9 mouse cellular contexts compared by ENCODE assay signal in genomic region chr13:99642301-99642700, GRCm38 (mm10).
DNase-seq lines count a peak whose midpoint lies in the region; ATAC-seq and TF ChIP-seq lines count a peak whose summit lies in the region.
"Had no signal": no experiment of that assay in that cellular context is flagged by ENCODE, and none has a peak within 500 bp of the region (broad histone marks: within the 10 kb centered on the region; RNA-seq: fewer than 3 reads in every experiment).

No protein-coding gene starts in this region.

- intact Hi-C loops in left cerebral cortex, postnatal 14 days (cut with DNase I): loop anchor here (10.0 kb wide), 1 partner anchor 128 kb away; the partner anchor contains the start of gene Map1b

- H3K36me3 ChIP-seq in kidney, postnatal 0 days (ENCODE audit: insufficient read depth, low read length): no peaks in the 10 kb centered on the region
- no peaks in the 10 kb centered on the region for H3K36me3 ChIP-seq in kidney, embryonic 16.5 days (ENCODE audit: insufficient read depth, low read length)
- no peaks in the 10 kb centered on the region for H3K36me3 ChIP-seq in limb, embryonic 12.5 days
- no peaks in the 10 kb centered on the region for H3K36me3 ChIP-seq in liver, postnatal 0 days (replicated peaks; ENCODE audit: insufficient read depth, low read length)

- H3K9me3 ChIP-seq in kidney, postnatal 0 days (replicated peaks; ENCODE audit: low read length): no peaks in the 10 kb centered on the region
- H3K9me3 ChIP-seq in kidney, embryonic 16.5 days (ENCODE audit: low read length): no peaks in the 10 kb centered on the region
- no peaks in the 10 kb centered on the region for H3K9me3 ChIP-seq in limb, embryonic 12.5 days
- no peaks in the 10 kb centered on the region for H3K9me3 ChIP-seq in liver, postnatal 0 days (ENCODE audit: low read length)

- H3K4me2 ChIP-seq in kidney, postnatal 0 days (ENCODE audit: low read length): no peak overlapping the region
- no peak overlapping the region for H3K4me2 ChIP-seq in kidney, embryonic 16.5 days (replicated peaks; ENCODE audit: low read depth, low read length)
- no peak overlapping the region for H3K4me2 ChIP-seq in limb, embryonic 12.5 days
- no peak overlapping the region for H3K4me2 ChIP-seq in liver, postnatal 0 days (ENCODE audit: low read depth, low read length)

- H3K27me3 ChIP-seq in kidney, postnatal 0 days (ENCODE audit: insufficient read depth, low read length): no peaks in the 10 kb centered on the region
- no peaks in the 10 kb centered on the region for H3K27me3 ChIP-seq in kidney, embryonic 16.5 days (ENCODE audit: insufficient read depth, low read length)
- no peaks in the 10 kb centered on the region for H3K27me3 ChIP-seq in limb, embryonic 12.5 days
- H3K27me3 ChIP-seq in liver, postnatal 0 days (ENCODE audit: insufficient read depth, low read length): no peaks in the 10 kb centered on the region

- H3K4me1 ChIP-seq in kidney, postnatal 0 days (replicated peaks; ENCODE audit: insufficient read depth, low read length): no peaks in the 10 kb centered on the region
- no peaks in the 10 kb centered on the region for H3K4me1 ChIP-seq in kidney, embryonic 16.5 days (ENCODE audit: insufficient read depth, low read length)
- H3K4me1 ChIP-seq in limb, embryonic 12.5 days (replicated peaks): peaks cover 17% of the 10 kb centered on the region
- H3K4me1 ChIP-seq in liver, postnatal 0 days (ENCODE audit: insufficient read depth): no peaks in the 10 kb centered on the region

- no peak for ATAC-seq in kidney, postnatal 0 days (replicated peaks; ENCODE audit: low FRiP score, low read depth)
- ATAC-seq in kidney, embryonic 16.5 days (ENCODE audit: low FRiP score, low TSS enrichment): no peak
- ATAC-seq in limb, embryonic 12.5 days (ENCODE audit: insufficient number of reproducible peaks, insufficient read depth, low FRiP score, low TSS enrichment, low read depth): no peak
- no peak for ATAC-seq in liver, postnatal 0 days

- no peak for TF ChIP-seq CTCF in kidney, postnatal 0 days (IDR thresholded peaks at IDR 0.05; ENCODE audit: low read depth)
- no peak for TF ChIP-seq CTCF in liver, postnatal 0 days (IDR thresholded peaks at IDR 0.05; ENCODE audit: low read depth)

- no peak for TF ChIP-seq EP300 in liver, postnatal 0 days (IDR thresholded peaks at IDR 0.05; ENCODE audit: low read depth)

- no peak overlapping the region for H3K27ac ChIP-seq in kidney, postnatal 0 days
- H3K27ac ChIP-seq in kidney, embryonic 16.5 days (ENCODE audit: low read length): no peak overlapping the region
- H3K27ac ChIP-seq in limb, embryonic 12.5 days: peak overlapping the region; percentile 76; the same call in 1 of the 2 replicates
- H3K27ac ChIP-seq in liver, postnatal 0 days (ENCODE audit: low read depth): no peak overlapping the region

- H3K4me3 ChIP-seq in kidney, postnatal 0 days (replicated peaks; ENCODE audit: low read depth, low read length): no peak overlapping the region
- no peak overlapping the region for H3K4me3 ChIP-seq in kidney, embryonic 16.5 days (ENCODE audit: low read length)
- H3K4me3 ChIP-seq in limb, embryonic 12.5 days (replicated peaks): no peak overlapping the region
- H3K4me3 ChIP-seq in liver, postnatal 0 days (ENCODE audit: low read depth, low read length): no peak overlapping the region
- H3K4me3 ChIP-seq: myocyte had no signal

- 55% methylated on average over 5 of the region's 5 CpGs for WGBS in kidney, postnatal 0 days
- 52% methylated on average over 5 of the region's 5 CpGs for WGBS in kidney, embryonic 16.5 days
- 58% methylated on average over 5 of the region's 5 CpGs for WGBS in limb, embryonic 12.5 days
- WGBS in liver, postnatal 0 days (ENCODE audit: insufficient replicate concordance): 62% methylated on average over 5 of the region's 5 CpGs

- peak; percentile 4 for DNase-seq in kidney, postnatal 0 days (ENCODE audit: low spot score)
- peak; percentile 40 for DNase-seq in cerebellum, adult 8-10 months
- peak; percentile 67 for DNase-seq in gastrocnemius, postnatal 25 days
- DNase-seq in liver, postnatal 0 days: no peak
- no peak for DNase-seq in left cerebral cortex, postnatal 14 days (ENCODE audit: low spot score in 2 of 2)
- DNase-seq in spleen, adult 12 weeks (ENCODE audit: low spot score): no peak

- no peak overlapping the region for H3K9ac ChIP-seq in kidney, postnatal 0 days (ENCODE audit: low read depth, low read length)
- no peak overlapping the region for H3K9ac ChIP-seq in kidney, embryonic 16.5 days (replicated peaks; ENCODE audit: low read length)
- no peak overlapping the region for H3K9ac ChIP-seq in limb, embryonic 12.5 days (replicated peaks)
- H3K9ac ChIP-seq in liver, postnatal 0 days (replicated peaks): no peak overlapping the region

Comparison
In these comparisons a context has a peak if more than half of its experiments do, and no peak if none do; other contexts are left out.
1. DNase-seq: peak in kidney, postnatal 0 days (single experiment), cerebellum, adult 8-10 months (single experiment) and gastrocnemius, postnatal 25 days (single experiment); none in liver, postnatal 0 days (single experiment), left cerebral cortex, postnatal 14 days (0 of 2) and spleen, adult 12 weeks (single experiment).